Mouse (Mus musculus): ENCODE measurements at regions not wholly inside any gene's neighbourhood (a gene's known extent, or its start where the extent isn't known, plus 50 kb on each side); places are given as distances from the start of the nearest gene placed in this dataset.

- DNase-seq (ENCODE audit: low spot score in 2 of 2) = no peak
These were observed 71.2 kb upstream of the Ccdc85a start for GRCm38 (mm10) chr11:28655169-28655846.

GRCm38 (mm10) chr11:28649446-28649845, 65.3 kb upstream of the Ccdc85a start:
- no peak for DNase-seq (ENCODE audit: low spot score in 2 of 2)

- DNase-seq (ENCODE audit: low spot score in 2 of 2) = no peak
These were observed 64.8 kb upstream of the Ccdc85a start for GRCm38 (mm10) chr11:28648916-28649315.

GRCm38 (mm10) chr11:28639081-28639480, 55.0 kb upstream of the Ccdc85a start:
- DNase-seq (ENCODE audit: low spot score in 2 of 2) = no peak

GRCm38 (mm10) chr11:28636752-28637151, 52.6 kb upstream of the Ccdc85a start:
- no peak for DNase-seq (ENCODE audit: low spot score in 2 of 2)

Small RNAs in the stretch of these regions (microRNA-seq; reads per million reads assigned to microRNA genes)
- gene Mir216a = 0 to 1.6 reads per million in 2 experiments
- gene Mir216b = 0 reads per million in 2 experiments
- 0 reads per million in 2 experiments for gene Mir216c
- gene Mir217 = 1.3 to 4.5 reads per million in 2 experiments
